Mouse (Mus musculus) brown adipose tissue, adult 24 weeks (tissue): ENCODE data around the gene Ocln. TPM values are rescaled to one million over a fixed set of nuclear protein-coding genes. Genes with fewer than 3 reads are reported as not detected.

ENCODE experiments used
- H3K27ac ChIP-seq: fragments of 200-500 bp; replicated peaks from 2 replicates; pipeline ENCODE4 v1.5.1; 2012; ENCODE audit warnings: low read depth, mild to moderate bottlenecking, low read length
- H3K4me1 ChIP-seq: fragments of 200-500 bp; 2 replicates; pipeline ENCODE4 v1.6.1; 2012; ENCODE audit warnings: low read length, mixed read lengths; ENCODE audit not compliant: control insufficient read depth, insufficient read depth, insufficient read length
- H3K4me3 ChIP-seq: fragments of 200-500 bp; 2 replicates; pipeline ENCODE4 v1.5.1; 2012; ENCODE audit warnings: low read depth, mild to moderate bottlenecking, low read length, moderate library complexity; ENCODE audit not compliant: insufficient read depth
- polyA plus RNA-seq: library from polyadenylated mRNA; stranded (reverse); fragments of >200 nt; gene quantifications from 2 replicates; pipeline ENCODE4 v1.2.4, GENCODE M21; 2012; ENCODE audit not compliant: missing spikeins, insufficient read depth, insufficient read length

Ocln gene
- polyA plus RNA-seq, 1 experiment: not detected

DNA sequence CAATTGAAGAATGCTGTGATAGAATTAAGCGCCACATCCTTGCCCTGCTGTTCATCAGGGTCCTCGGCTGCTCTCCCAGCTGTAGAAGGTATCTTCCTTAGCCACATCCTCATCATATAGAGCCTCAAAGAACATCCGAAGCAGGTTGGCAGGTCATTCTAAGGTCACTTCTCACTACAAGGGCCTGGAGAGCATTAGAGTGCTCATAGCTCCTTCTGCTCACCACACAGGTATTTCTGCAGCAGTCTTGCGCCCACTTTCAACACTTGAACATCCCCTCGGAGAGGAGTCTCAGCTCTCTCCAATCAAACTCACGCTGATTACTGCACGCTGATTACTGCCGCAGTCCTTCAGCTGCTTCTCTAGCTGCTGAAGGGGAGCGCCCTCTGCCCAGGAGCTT, 6.9 kb upstream of the Ocln start:
- H3K4me3 ChIP-seq: no peak overlapping the region
- H3K27ac ChIP-seq: no peak overlapping the region
- no peaks in the 10 kb centered on the region for H3K4me1 ChIP-seq

GRCm38 (mm10) chr13:100557011-100557410, 4.5 kb upstream of the Ocln start:
- Histone ChIP-seq H3K4me3 (no peak overlapping the region), H3K4me1 (peaks cover 3% of the 10 kb centered on the region; the same call in 1 of the 2 replicates), H3K27ac (no peak overlapping the region)

DNA sequence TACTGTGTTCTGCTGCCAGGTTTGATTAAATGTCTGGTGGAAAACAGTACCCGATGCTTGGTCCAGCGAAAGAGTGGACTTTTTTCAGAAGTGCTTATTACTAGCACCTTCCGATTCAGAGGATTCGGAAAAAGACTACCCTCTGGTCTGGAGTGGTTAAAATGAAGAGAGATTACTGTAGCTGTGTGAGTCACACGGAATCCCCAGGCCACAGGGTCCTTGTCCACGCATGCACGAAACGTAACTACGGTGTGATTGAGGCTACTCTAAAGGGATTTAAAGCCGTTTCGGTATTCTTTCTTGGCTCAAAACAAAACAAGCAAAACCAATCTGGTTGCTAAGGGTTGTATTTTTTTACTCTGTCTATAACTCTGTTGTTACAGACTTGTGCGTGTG, 522 bp upstream of the Ocln start:
- Histone ChIP-seq H3K4me1 (peaks cover 8% of the 10 kb centered on the region; the same call in 1 of the 2 replicates), H3K4me3 (peak overlapping the region; percentile 58), H3K27ac (no peak overlapping the region)

DNA sequence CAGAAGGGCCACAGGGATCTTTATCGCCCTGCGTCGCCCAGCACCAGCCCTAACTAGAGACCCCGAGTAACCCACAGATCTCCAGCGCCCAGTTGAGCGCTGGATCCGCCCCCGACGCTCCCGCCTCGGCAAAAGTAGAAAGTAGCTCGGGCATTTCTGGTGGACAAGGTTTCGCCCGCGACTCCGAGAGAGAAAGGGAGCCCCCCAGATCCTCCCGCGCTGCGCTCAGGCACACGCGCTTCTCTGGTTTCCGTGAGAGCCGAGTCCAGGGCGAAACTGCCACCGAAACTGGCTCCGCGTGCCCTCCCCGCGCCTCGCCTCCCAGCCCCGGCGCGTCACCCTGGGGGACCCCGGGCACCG, 529 bp downstream of the Ocln start:
- Histone ChIP-seq H3K4me3 (peak overlapping the region; percentile 58), H3K27ac (no peak overlapping the region), H3K4me1 (peaks cover 8% of the 10 kb centered on the region; the same call in 1 of the 2 replicates)

- H3K4me3 ChIP-seq: peak overlapping the region; percentile 58
- no peak overlapping the region for H3K27ac ChIP-seq
- peaks cover 8% of the 10 kb centered on the region; the same call in 1 of the 2 replicates for H3K4me1 ChIP-seq
Observed at GRCm38 (mm10) chr13:100551371-100552008, 1.0 kb downstream of the Ocln start.

DNA sequence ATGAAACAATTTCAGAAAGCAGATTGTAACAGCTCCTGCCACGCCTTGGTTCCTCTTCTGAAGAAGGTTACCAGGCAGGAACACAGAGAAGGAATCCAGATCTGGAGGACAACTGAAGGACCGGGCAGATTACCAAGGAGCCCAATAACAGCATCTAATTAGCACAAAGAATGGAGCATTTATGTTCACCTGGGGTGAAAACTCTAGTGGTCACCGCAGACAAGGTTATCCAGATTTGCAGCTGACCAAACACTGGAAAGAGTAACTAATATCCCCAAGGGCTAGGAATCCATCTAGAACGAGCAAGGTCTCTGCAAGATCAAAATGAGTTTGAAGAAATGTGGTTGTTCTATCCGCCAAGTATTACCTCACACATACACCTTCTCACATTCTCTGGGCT, 5.2 kb downstream of the Ocln start:
- H3K27ac ChIP-seq: no peak overlapping the region

DNA sequence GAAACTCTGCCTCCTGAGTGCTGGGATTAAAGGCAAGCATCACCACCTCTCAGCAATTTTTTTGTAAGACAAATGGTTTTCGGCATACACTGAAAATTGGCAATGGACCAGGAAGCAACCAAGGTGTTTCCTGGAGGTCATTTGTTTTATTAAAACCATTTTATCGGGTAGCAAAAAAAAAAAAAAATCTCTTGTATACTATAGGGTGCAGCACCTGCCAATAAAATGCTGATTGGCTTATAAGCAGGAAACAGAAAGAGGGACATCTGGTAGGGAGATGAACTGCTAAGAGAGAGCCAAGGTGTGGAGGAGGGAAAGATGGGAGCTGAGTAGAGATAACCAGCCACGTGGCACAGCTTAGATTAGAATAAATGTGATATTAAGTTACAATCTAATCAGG, 7.0 kb downstream of the Ocln start:
- no peak overlapping the region for H3K4me3 ChIP-seq
- no peaks in the 10 kb centered on the region for H3K4me1 ChIP-seq
- H3K27ac ChIP-seq: no peak overlapping the region

More for the DNA sequence above, 5.2 kb downstream of the Ocln start:
- 0 out of 2 replicates have a peak, but pooled peaks cover 4% of the 10 kb centered on the region for H3K4me1 ChIP-seq
- H3K4me3 ChIP-seq: no peak overlapping the region

DNA sequence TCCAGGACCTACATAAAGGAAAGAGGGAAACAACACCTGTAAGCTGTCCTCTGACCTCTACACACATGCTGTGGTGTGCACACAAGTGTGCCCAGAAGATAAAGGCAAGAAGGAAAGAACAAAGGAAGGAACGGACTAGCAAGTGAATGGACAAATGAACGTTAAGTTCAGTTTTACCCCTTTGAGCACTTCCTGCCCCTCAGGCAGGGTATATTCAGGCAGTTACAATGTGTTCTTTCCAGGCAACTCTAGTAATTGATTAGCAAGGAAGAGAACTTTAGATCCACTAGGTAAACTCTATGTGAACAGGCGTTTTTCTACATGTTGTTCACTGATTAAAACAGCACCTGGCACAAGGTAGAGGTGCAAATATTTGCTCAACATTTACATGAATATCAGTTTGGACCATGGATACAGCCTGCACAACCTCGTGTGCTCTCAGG, 8.3 kb downstream of the Ocln start:
- no peak overlapping the region for H3K27ac ChIP-seq
- no peak overlapping the region for H3K4me3 ChIP-seq
- H3K4me1 ChIP-seq: no peaks in the 10 kb centered on the region

DNA sequence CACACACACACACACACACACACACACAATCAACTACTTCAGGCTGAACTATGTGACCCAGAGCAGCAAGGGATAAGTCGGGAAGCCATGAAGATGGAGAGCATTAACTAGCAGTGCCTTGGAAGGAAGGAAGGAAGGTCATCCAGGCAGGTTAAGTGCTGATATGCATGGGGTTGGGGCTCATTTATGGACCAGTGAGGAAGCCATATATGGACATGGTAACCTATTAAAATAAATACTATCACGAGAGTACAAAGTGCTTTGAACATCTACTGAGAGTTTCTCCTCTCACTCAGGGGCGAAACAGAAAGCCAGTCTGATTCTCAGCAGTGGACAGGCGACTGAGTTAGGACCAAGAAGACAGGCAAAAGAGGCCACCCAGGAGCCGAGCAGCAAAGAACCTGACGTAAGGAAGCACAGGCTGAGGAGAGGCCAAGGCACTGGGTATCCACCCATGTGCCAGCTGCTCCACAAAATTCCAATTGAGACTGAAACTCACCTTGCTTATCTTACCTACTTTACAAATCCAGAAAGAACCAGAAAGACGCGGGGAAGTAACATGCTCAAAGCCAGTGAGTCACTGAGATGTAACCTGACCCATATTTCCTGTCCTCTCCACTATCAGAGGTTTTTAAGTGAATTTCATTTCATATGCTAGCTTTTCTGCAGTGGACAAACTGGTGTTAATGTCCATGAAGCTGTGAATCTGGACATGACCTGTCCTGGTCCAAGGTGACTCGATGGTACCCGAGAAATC, 9.3 kb downstream of the Ocln start:
- Histone ChIP-seq H3K4me1 (no peaks in the 10 kb centered on the region), H3K27ac (no peak overlapping the region), H3K4me3 (no peak overlapping the region)

DNA sequence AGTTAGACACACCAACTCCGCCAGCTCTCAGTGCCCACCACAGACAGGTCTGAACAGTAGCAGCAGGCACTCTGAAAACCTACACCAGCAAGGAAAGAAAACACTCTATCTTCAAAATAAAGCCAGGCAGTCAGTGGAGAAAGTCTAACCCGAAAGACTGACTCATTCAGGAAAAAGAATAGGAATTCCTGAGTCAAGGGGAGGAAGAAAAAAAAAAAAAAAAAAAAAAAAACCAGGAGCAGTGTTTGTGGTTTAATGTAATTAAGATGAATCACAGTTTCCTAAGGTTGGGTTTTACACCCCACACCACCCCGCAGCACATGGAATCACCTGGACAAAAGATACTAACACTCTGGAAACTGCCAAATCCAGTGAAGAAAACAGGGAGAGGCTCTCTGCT, 16.4 kb downstream of the Ocln start:
- Histone ChIP-seq H3K4me3 (no peak overlapping the region), H3K4me1 (no peaks in the 10 kb centered on the region), H3K27ac (no peak overlapping the region)

DNA sequence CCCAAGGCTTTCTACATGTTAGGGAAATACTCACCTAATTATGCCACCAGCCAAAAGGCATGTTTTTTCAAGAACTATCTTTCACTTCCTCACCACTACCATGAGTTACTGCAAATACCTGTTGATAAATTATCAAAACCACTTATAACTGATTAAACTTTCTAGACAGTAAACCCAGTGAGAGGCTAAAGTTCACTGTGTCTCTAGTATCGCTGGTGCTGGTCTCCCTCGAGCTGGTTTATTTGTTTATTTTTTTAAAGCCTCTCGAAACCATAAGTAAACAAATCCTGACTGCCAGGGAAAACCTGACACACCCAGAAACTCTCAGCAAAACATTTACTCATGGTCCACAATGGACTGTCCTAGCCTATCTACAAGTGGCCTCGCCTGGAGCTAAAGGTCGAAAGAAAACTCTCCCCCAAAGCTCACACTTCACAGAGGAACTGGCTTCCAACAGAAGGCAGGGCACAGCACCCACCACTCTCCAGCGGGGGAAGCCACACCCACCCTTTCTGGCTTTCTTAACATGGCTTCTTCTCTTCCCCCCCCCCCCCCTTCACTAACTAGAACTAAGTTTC, 19.6 kb downstream of the Ocln start:
- H3K4me1 ChIP-seq: no peaks in the 10 kb centered on the region
- no peak overlapping the region for H3K4me3 ChIP-seq
- H3K27ac ChIP-seq: no peak overlapping the region

DNA sequence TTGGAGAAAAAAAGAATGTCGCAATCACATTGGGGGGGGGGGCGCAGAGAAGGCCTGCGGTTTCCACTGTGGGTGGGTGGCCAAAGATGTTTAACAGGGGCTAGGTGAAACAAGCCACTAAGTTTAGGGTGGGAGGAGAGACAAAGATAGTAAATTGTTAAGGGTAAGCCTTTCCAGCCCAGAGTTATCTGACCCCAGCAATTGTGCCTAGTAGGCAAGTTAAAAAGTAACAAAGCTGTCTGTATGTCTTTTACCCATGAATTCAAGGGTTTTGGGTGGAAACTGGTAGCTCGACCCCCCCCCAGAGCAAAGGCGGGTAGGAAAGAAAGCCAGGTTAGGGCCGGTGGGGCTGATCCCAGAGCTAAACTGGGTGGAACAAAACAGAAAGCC, 25.9 kb downstream of the Ocln start:
- Histone ChIP-seq H3K27ac (no peak overlapping the region), H3K4me3 (no peak overlapping the region), H3K4me1 (no peaks in the 10 kb centered on the region)

DNA sequence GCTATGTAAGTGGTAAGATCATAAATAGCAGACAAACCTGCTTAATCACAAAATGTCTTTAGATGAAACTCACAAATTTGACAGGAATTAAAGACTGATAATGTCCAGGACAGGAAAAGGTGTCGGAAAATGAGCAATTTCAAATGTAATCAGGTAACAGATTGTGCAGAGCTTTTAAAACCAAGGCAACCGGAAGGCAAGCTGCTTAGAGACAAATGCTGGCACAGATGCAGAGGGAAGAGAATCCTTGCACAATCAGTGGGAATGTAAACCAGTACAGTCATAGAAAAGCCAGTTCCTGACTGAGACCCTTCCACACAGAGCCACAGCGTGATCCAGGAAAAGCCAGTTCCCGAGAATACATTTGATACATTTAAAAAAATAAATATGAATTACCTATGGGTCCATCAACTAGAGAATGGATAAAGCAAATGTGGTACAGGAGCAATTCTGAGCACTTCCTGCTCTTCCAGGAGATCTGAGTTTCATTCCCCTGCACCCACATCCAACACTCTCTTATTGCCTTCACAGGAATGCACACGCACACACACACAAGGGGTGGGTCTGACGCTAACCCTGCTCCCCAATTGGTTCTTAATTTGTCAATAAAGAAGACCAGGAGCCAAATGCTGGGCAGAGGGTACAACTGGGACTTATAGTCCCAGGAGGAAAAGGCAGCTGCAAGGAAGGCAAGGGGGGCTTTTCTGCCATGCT, 26.4 kb downstream of the Ocln start:
- no peaks in the 10 kb centered on the region for H3K4me1 ChIP-seq
- H3K27ac ChIP-seq: no peak overlapping the region
- no peak overlapping the region for H3K4me3 ChIP-seq

DNA sequence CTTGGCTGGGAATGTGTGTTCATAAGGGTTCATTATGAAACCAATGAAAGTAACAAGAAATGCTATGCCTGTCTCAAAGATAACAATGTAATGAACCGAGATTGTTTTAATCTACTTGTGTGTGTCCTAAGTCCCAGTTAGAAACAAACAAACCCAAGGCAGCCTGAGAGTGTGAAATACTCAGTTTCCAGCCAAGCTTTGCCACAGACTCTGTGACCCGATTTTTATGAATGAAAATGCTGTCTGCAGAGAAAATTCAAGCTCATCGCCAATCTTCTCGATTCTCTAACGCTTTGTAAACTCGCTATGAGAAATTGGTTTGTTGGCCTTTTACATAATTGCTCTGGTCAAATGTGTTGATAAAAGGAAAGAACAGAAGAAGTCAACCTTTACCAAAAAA, 27.6 kb downstream of the Ocln start:
- Histone ChIP-seq H3K4me1 (no peaks in the 10 kb centered on the region), H3K27ac (no peak overlapping the region), H3K4me3 (no peak overlapping the region)

- H3K4me1 ChIP-seq: no peaks in the 10 kb centered on the region
- no peak overlapping the region for H3K4me3 ChIP-seq
- no peak overlapping the region for H3K27ac ChIP-seq
Observed at GRCm38 (mm10) chr13:100523698-100524097, 28.8 kb downstream of the Ocln start.
